In genomic region chr7:127711456-127711855, GRCm38 (mm10) we compare ENCODE assay signal across 15 mouse cellular contexts. TPM values are rescaled to one million over a fixed set of nuclear protein-coding genes. Genes with fewer than 3 reads are reported as not detected.
A peak's percentile ranks its signal among the peaks of the same experiment; 100 is the strongest.
DNase-seq lines count a peak whose midpoint lies in the region; ATAC-seq and TF ChIP-seq lines count a peak whose summit lies in the region.
"Had no signal": no experiment of that assay in that cellular context is flagged by ENCODE, and none has a peak within 500 bp of the region (broad histone marks: within the 10 kb centered on the region; RNA-seq: fewer than 3 reads in every experiment).

No protein-coding gene starts in this region.

- H3K9me3 ChIP-seq in liver, embryonic 12.5 days (replicated peaks), result no peaks in the 10 kb centered on the region
- no peaks in the 10 kb centered on the region for H3K9me3 ChIP-seq in liver, embryonic 11.5 days (ENCODE audit: control insufficient read depth, low read length)
- H3K9me3 ChIP-seq in embryonic facial prominence, embryonic 10.5 days, result no peaks in the 10 kb centered on the region
- H3K9me3 ChIP-seq in liver, embryonic 16.5 days (replicated peaks; ENCODE audit: control insufficient read depth, low read length), result no peaks in the 10 kb centered on the region

- H3K36me3 ChIP-seq in liver, embryonic 12.5 days, result peaks cover 5% of the 10 kb centered on the region; the same call in 1 of the 2 replicates
- H3K36me3 ChIP-seq in liver, embryonic 11.5 days (ENCODE audit: control insufficient read depth, insufficient read depth, low read length), result no peaks in the 10 kb centered on the region; the same call in 1 of the 2 replicates
- peaks cover 9% of the 10 kb centered on the region for H3K36me3 ChIP-seq in embryonic facial prominence, embryonic 10.5 days (replicated peaks)
- H3K36me3 ChIP-seq in liver, embryonic 16.5 days (ENCODE audit: control insufficient read depth, insufficient read depth), result no peaks in the 10 kb centered on the region

- peak; percentile 64 for DNase-seq in gastrocnemius, adult 2 months
- no peak for DNase-seq in gastrocnemius, postnatal 10 days
- DNase-seq in liver, embryonic 11.5 days (ENCODE audit: low spot score), result no peak
- no peak for DNase-seq in embryonic facial prominence, embryonic 10.5 days (ENCODE audit: low spot score)
- no peak for DNase-seq in left cerebral cortex, postnatal 14 days (ENCODE audit: low spot score in 2 of 2)
- DNase-seq in adrenal gland, adult 8-10 months, result no peak
- DNase-seq: adrenal gland, adult 2 months; cerebellum, adult 2 months; thymus, postnatal 25 days had no signal

- H3K27me3 ChIP-seq in liver, embryonic 12.5 days (replicated peaks), result 0 out of 2 replicates have a peak, but pooled peaks cover 8% of the 10 kb centered on the region
- no peaks in the 10 kb centered on the region for H3K27me3 ChIP-seq in liver, embryonic 11.5 days (replicated peaks; ENCODE audit: control insufficient read depth, insufficient read depth, low read length)
- H3K27me3 ChIP-seq in embryonic facial prominence, embryonic 10.5 days (replicated peaks; ENCODE audit: low read depth, poor library complexity, severe bottlenecking), result no peaks in the 10 kb centered on the region
- no peaks in the 10 kb centered on the region for H3K27me3 ChIP-seq in liver, embryonic 16.5 days (ENCODE audit: control insufficient read depth, insufficient read depth, low read depth, low read length)

- intact Hi-C loops in gastrocnemius, adult 2 months (cut with DNase I), result no loop called here
- intact Hi-C loops in left cerebral cortex, postnatal 14 days (cut with DNase I), result no loop called here

- peaks cover 49% of the 10 kb centered on the region for H3K4me1 ChIP-seq in liver, embryonic 12.5 days
- H3K4me1 ChIP-seq in liver, embryonic 11.5 days (replicated peaks; ENCODE audit: control insufficient read depth, insufficient read depth, low read length), result peaks cover 21% of the 10 kb centered on the region
- H3K4me1 ChIP-seq in embryonic facial prominence, embryonic 10.5 days, result peaks cover 74% of the 10 kb centered on the region
- peaks cover 39% of the 10 kb centered on the region for H3K4me1 ChIP-seq in liver, embryonic 16.5 days (ENCODE audit: control insufficient read depth, low read depth, low read length)

- peak overlapping the region; percentile 76 for H3K4me3 ChIP-seq in gastrocnemius, adult 2 months
- H3K4me3 ChIP-seq in liver, embryonic 12.5 days, result no peak overlapping the region
- H3K4me3 ChIP-seq in liver, embryonic 11.5 days (ENCODE audit: low read depth, low read length), result no peak overlapping the region
- H3K4me3 ChIP-seq in embryonic facial prominence, embryonic 10.5 days, result peak overlapping the region; percentile 58; the same call in 1 of the 2 replicates
- H3K4me3 ChIP-seq in liver, embryonic 16.5 days (ENCODE audit: low read depth, low read length), result no peak overlapping the region
- H3K4me3 ChIP-seq: layer of hippocampus, adult 2 months had no signal

- peak overlapping the region; percentile 97 for H3K27ac ChIP-seq in gastrocnemius, adult 2 months
- H3K27ac ChIP-seq in liver, embryonic 12.5 days, result peak overlapping the region; percentile 55; the same call in 1 of the 2 replicates
- H3K27ac ChIP-seq in liver, embryonic 11.5 days (ENCODE audit: low read depth, low read length), result no peak overlapping the region
- H3K27ac ChIP-seq in embryonic facial prominence, embryonic 10.5 days (replicated peaks), result peak overlapping the region; percentile 91
- peak overlapping the region; percentile 42; the same call in 1 of the 2 replicates for H3K27ac ChIP-seq in liver, embryonic 16.5 days (ENCODE audit: low read length)
- H3K27ac ChIP-seq: layer of hippocampus, adult 2 months had no signal

- no peak overlapping the region for H3K9ac ChIP-seq in liver, embryonic 12.5 days
- no peak overlapping the region for H3K9ac ChIP-seq in liver, embryonic 11.5 days (ENCODE audit: low read depth, low read length)
- no peak overlapping the region for H3K9ac ChIP-seq in liver, embryonic 16.5 days (ENCODE audit: low read depth, low read length)

- no peak overlapping the region for H3K4me2 ChIP-seq in liver, embryonic 12.5 days
- H3K4me2 ChIP-seq in liver, embryonic 11.5 days, result no peak overlapping the region
- H3K4me2 ChIP-seq in liver, embryonic 16.5 days (ENCODE audit: low read depth, low read length), result no peak overlapping the region

- 57% methylated on average over 3 of the region's 3 CpGs for WGBS in liver, embryonic 12.5 days (ENCODE audit: insufficient replicate concordance)
- WGBS in liver, embryonic 11.5 days, result 61% methylated on average over 3 of the region's 3 CpGs
- 69% methylated on average over 3 of the region's 3 CpGs for WGBS in embryonic facial prominence, embryonic 10.5 days
- WGBS in liver, embryonic 16.5 days (ENCODE audit: insufficient replicate concordance), result 49% methylated on average over 3 of the region's 3 CpGs

- no peak for ATAC-seq in liver, embryonic 12.5 days
- ATAC-seq in liver, embryonic 11.5 days (replicated peaks; ENCODE audit: low FRiP score), result no peak
- ATAC-seq in liver, embryonic 16.5 days (ENCODE audit: low read depth), result no peak

- TF ChIP-seq CTCF in gastrocnemius, adult 2 months (IDR thresholded peaks at IDR 0.05), result no peak

RNA-seq across cellular contexts. Expression of gene Ctf1, which starts 1.1 kb away (rescaled TPM):
- total RNA-seq in gastrocnemius, adult 2 months (2021), result 10 to 100 TPM; 16.8 to 18.1 TPM
- total RNA-seq in gastrocnemius, postnatal 10 days (2021), result 10 to 100 TPM in 1 of 2 experiments, 1 to 10 TPM in 1; 9.1 to 12.7 TPM
- 3.6 and 4.6 TPM in 2 replicates for polyA plus RNA-seq in liver, embryonic 12.5 days (2016; fragmentation: Nextera tagmentation; extraction: Ambion mirVana)
- 5.5 and 5.8 TPM in 2 replicates for polyA plus RNA-seq in liver, embryonic 11.5 days (2014; fragmentation: Nextera tagmentation; extraction: Ambion mirVana)
- polyA plus RNA-seq in embryonic facial prominence, embryonic 10.5 days (2016; fragmentation: Nextera tagmentation; extraction: Ambion mirVana), result 9.4 and 10.7 TPM in 2 replicates
- polyA plus RNA-seq in liver, embryonic 16.5 days (2015; fragmentation: Nextera tagmentation; extraction: Ambion mirVana), result 2.0 and 2.5 TPM in 2 replicates
- total RNA-seq in left cerebral cortex, postnatal 14 days (2021), result 1 to 10 TPM; 2.3 to 2.7 TPM
- 1 to 10 TPM; 2.2 to 4.5 (median 2.7) TPM for total RNA-seq in adrenal gland, adult 8-10 months (2022)

RNA-seq across cellular contexts. Expression of gene Bcl7c, which starts 2.7 kb away (rescaled TPM):
- total RNA-seq in gastrocnemius, adult 2 months (2021), result 10 to 100 TPM; 26.7 to 32.9 TPM
- 10 to 100 TPM; 93.2 to 97.1 TPM for total RNA-seq in gastrocnemius, postnatal 10 days (2021)
- 40.6 and 43.6 TPM in 2 replicates for polyA plus RNA-seq in liver, embryonic 12.5 days (2016; fragmentation: Nextera tagmentation; extraction: Ambion mirVana)
- 46.8 and 50.7 TPM in 2 replicates for polyA plus RNA-seq in liver, embryonic 11.5 days (2014; fragmentation: Nextera tagmentation; extraction: Ambion mirVana)
- 60.2 and 70.0 TPM in 2 replicates for polyA plus RNA-seq in embryonic facial prominence, embryonic 10.5 days (2016; fragmentation: Nextera tagmentation; extraction: Ambion mirVana)
- polyA plus RNA-seq in liver, embryonic 16.5 days (2015; fragmentation: Nextera tagmentation; extraction: Ambion mirVana), result 16.8 and 17.0 TPM in 2 replicates
- total RNA-seq in left cerebral cortex, postnatal 14 days (2021), result 10 to 100 TPM; 37.8 to 45.7 TPM
- total RNA-seq in adrenal gland, adult 8-10 months (2022), result 100 to 1,000 TPM in 2 of 4 experiments, 10 to 100 TPM in 2; 75.9 to 120 (median 98.1) TPM

RNA-seq across cellular contexts. Expression of gene Ctf2, which starts 20.5 kb away (rescaled TPM):
- not detected for total RNA-seq in gastrocnemius, adult 2 months (2021)
- total RNA-seq in gastrocnemius, postnatal 10 days (2021), result not detected
- polyA plus RNA-seq in liver, embryonic 12.5 days (2016; fragmentation: Nextera tagmentation; extraction: Ambion mirVana), result 0.13 and 0.26 TPM in 2 replicates
- 0.25 and 0.40 TPM in 2 replicates for polyA plus RNA-seq in liver, embryonic 11.5 days (2014; fragmentation: Nextera tagmentation; extraction: Ambion mirVana)
- 0.19 TPM in 2 replicates for polyA plus RNA-seq in embryonic facial prominence, embryonic 10.5 days (2016; fragmentation: Nextera tagmentation; extraction: Ambion mirVana)
- polyA plus RNA-seq in liver, embryonic 16.5 days (2015; fragmentation: Nextera tagmentation; extraction: Ambion mirVana), result 0.05 TPM in 2 replicates
- total RNA-seq in left cerebral cortex, postnatal 14 days (2021), result not detected
- total RNA-seq in adrenal gland, adult 8-10 months (2022), result not detected
- total RNA-seq: adrenal gland, adult 2 months; layer of hippocampus, adult 2 months; megakaryocyte-erythroid progenitor cell, adult 5-6 weeks had no signal
- polyA plus RNA-seq: adrenal gland, adult 2 months; cerebellum, adult 2 months; heart, embryonic 14.5 days; neural tube, embryonic 11.5 days had no signal

RNA-seq across cellular contexts. Expression of gene Fbxl19, which starts 32.9 kb away (rescaled TPM):
- 1 to 10 TPM; 1.2 to 2.0 TPM for total RNA-seq in gastrocnemius, adult 2 months (2021)
- 1 to 10 TPM; 2.9 to 6.0 TPM for total RNA-seq in gastrocnemius, postnatal 10 days (2021)
- 3.7 TPM in 2 replicates for polyA plus RNA-seq in liver, embryonic 12.5 days (2016; fragmentation: Nextera tagmentation; extraction: Ambion mirVana)
- polyA plus RNA-seq in liver, embryonic 11.5 days (2014; fragmentation: Nextera tagmentation; extraction: Ambion mirVana), result 3.1 and 3.7 TPM in 2 replicates
- polyA plus RNA-seq in embryonic facial prominence, embryonic 10.5 days (2016; fragmentation: Nextera tagmentation; extraction: Ambion mirVana), result 8.9 and 9.0 TPM in 2 replicates
- polyA plus RNA-seq in liver, embryonic 16.5 days (2015; fragmentation: Nextera tagmentation; extraction: Ambion mirVana), result 1.9 and 2.0 TPM in 2 replicates
- 10 to 100 TPM; 89.1 to 89.8 TPM for total RNA-seq in left cerebral cortex, postnatal 14 days (2021)
- 10 to 100 TPM; 13.5 to 18.6 (median 16.5) TPM for total RNA-seq in adrenal gland, adult 8-10 months (2022)

RNA-seq across cellular contexts. Expression of gene Orai3, which starts 58.2 kb away (rescaled TPM):
- 10 to 100 TPM; 10.1 to 11.7 TPM for total RNA-seq in gastrocnemius, adult 2 months (2021)
- 10 to 100 TPM; 10.2 to 12.3 TPM for total RNA-seq in gastrocnemius, postnatal 10 days (2021)
- polyA plus RNA-seq in liver, embryonic 12.5 days (2016; fragmentation: Nextera tagmentation; extraction: Ambion mirVana), result 14.8 and 15.0 TPM in 2 replicates
- polyA plus RNA-seq in liver, embryonic 11.5 days (2014; fragmentation: Nextera tagmentation; extraction: Ambion mirVana), result 22.0 and 23.7 TPM in 2 replicates
- 12.9 and 13.6 TPM in 2 replicates for polyA plus RNA-seq in embryonic facial prominence, embryonic 10.5 days (2016; fragmentation: Nextera tagmentation; extraction: Ambion mirVana)
- polyA plus RNA-seq in liver, embryonic 16.5 days (2015; fragmentation: Nextera tagmentation; extraction: Ambion mirVana), result 11.2 and 12.9 TPM in 2 replicates
- total RNA-seq in left cerebral cortex, postnatal 14 days (2021), result 10 to 100 TPM; 19.8 to 22.5 TPM
- 10 to 100 TPM; 30.1 to 37.2 (median 35.0) TPM for total RNA-seq in adrenal gland, adult 8-10 months (2022)

Comparison
In these comparisons a context has a peak if more than half of its experiments do, and no peak if none do; other contexts are left out.
1. H3K4me3 ChIP-seq: peak in gastrocnemius, adult 2 months (single experiment) and embryonic facial prominence, embryonic 10.5 days (single experiment); none in liver, embryonic 12.5 days (single experiment), liver, embryonic 11.5 days (single experiment) and liver, embryonic 16.5 days (single experiment).